Mouse (Mus musculus) intestine, postnatal 0 days (tissue): Measurements from ENCODE around the gene Gm45837. TPM values are rescaled to one million over a fixed set of nuclear protein-coding genes. Genes with fewer than 3 reads are reported as not detected.

Source experiments
- ATAC-seq: fragments of 200-750 bp; cut with Nextera tagmentation; 2 replicates; pipeline ENCODE4 v1.8.0; 2017; ENCODE audit warnings: mild to moderate bottlenecking, moderate TSS enrichment, moderate library complexity
- H3K27ac ChIP-seq: fragments of 300-500 bp; sonication (generic); 2 replicates; pipeline ENCODE4 v1.5.1; 2014; ENCODE audit warnings: mild to moderate bottlenecking, low read depth, low read length, moderate library complexity
- H3K27me3 ChIP-seq: fragments of 300-500 bp; sonication (generic); replicated peaks from 2 replicates; pipeline ENCODE4 v1.6.1; 2014; ENCODE audit warnings: low read length, mixed read lengths; ENCODE audit not compliant: control insufficient read depth, insufficient read depth
- H3K36me3 ChIP-seq: fragments of 300-500 bp; sonication (generic); 2 replicates; pipeline ENCODE4 v1.6.1; 2014; ENCODE audit warnings: mild to moderate bottlenecking, moderate library complexity; ENCODE audit not compliant: control insufficient read depth, insufficient read depth
- H3K4me1 ChIP-seq: fragments of 300-500 bp; sonication (generic); replicated peaks from 2 replicates; pipeline ENCODE4 v1.6.1; 2014; ENCODE audit warnings: antibody characterized with exemption, low read length, mixed read lengths; ENCODE audit not compliant: control insufficient read depth, insufficient read depth
- H3K4me2 ChIP-seq: fragments of 300-500 bp; sonication (generic); replicated peaks from 2 replicates; pipeline ENCODE4 v1.6.1; 2014; ENCODE audit warnings: low read depth, mild to moderate bottlenecking, moderate library complexity
- H3K4me3 ChIP-seq: fragments of 300-500 bp; sonication (generic); 2 replicates; pipeline ENCODE4 v1.5.1; 2014; ENCODE audit warnings: low read depth, low read length
- H3K9ac ChIP-seq: fragments of 300-500 bp; sonication (generic); 2 replicates; pipeline ENCODE4 v1.6.1; 2014; ENCODE audit warnings: mild to moderate bottlenecking, low read depth, low read length
- H3K9me3 ChIP-seq: fragments of 300-500 bp; sonication (generic); 2 replicates; pipeline ENCODE4 v1.6.1; 2016; ENCODE audit warnings: mixed run types; ENCODE audit not compliant: control insufficient read depth
- CTCF ChIP-seq: sonication (generic); IDR thresholded peaks from 2 replicates; pipeline ENCODE4 v1.5.1; 2016; ENCODE audit warnings: low read depth, mild to moderate bottlenecking, control low read depth, antibody characterized with exemption, moderate library complexity
- WGBS: fragments of 180-500 bp; shearing (Covaris S2); extraction: QIAGEN DNeasy Blood & Tissue Kit; methylation state at CpG from one replicate; pipeline ENCODE4 v1.1.7; 2014; 5-methylcytosine and 5-hydroxymethylcytosine counted together
- polyA plus RNA-seq: library from polyadenylated mRNA; unstranded; fragments of >200 nt; fragmentation: Nextera tagmentation; extraction: Ambion mirVana; gene quantifications from 2 replicates; pipeline ENCODE4 v1.2.1, GENCODE M21; 2015

Gene Gm45837
- not detected in 2 replicates for polyA plus RNA-seq

- H3K27ac ChIP-seq: no peak within 1 kb of the TSS
- no peaks in the 10 kb centered on the region for H3K27me3 ChIP-seq
- H3K9ac ChIP-seq: no peak within 1 kb of the TSS
- no peaks in the 10 kb centered on the region; the same call in 1 of the 2 replicates for H3K4me1 ChIP-seq
- no peak within 1 kb of the TSS for H3K4me3 ChIP-seq
- peaks cover 66% of the 10 kb centered on the region for H3K36me3 ChIP-seq
- no peak for TF ChIP-seq CTCF
- no peaks in the 10 kb centered on the region for H3K9me3 ChIP-seq
- 75% methylated on average over 11 of the region's 11 CpGs for WGBS
- H3K4me2 ChIP-seq: no peak within 1 kb of the TSS
- no peak for ATAC-seq
Observed at GRCm38 (mm10) chr7:101410267-101410936, at the start of gene Gm45837. Gm45837 (plus strand) TSS chr7:101410886.

GRCm38 (mm10) chr7:101361021-101361420 is 49.7 kb upstream of the Gm45837 start:
- Histone ChIP-seq H3K27ac (no peak overlapping the region; the same call in 1 of the 2 replicates), H3K27me3 (no peaks in the 10 kb centered on the region), H3K36me3 (no peaks in the 10 kb centered on the region), H3K4me3 (no peak overlapping the region), H3K9me3 (no peaks in the 10 kb centered on the region), H3K4me2 (no peak overlapping the region), H3K4me1 (no peaks in the 10 kb centered on the region), H3K9ac (no peak overlapping the region)
- no peak for TF ChIP-seq CTCF
- ATAC-seq: no peak
- 79% methylated on average over 4 of the region's 4 CpGs for WGBS

- Histone ChIP-seq H3K4me1 (no peaks in the 10 kb centered on the region), H3K9ac (no peak overlapping the region), H3K4me2 (0 out of 2 replicates have a peak overlapping the region, but pooled peaks have one; percentile 0), H3K27ac (no peak overlapping the region), H3K9me3 (no peaks in the 10 kb centered on the region), H3K27me3 (no peaks in the 10 kb centered on the region), H3K4me3 (no peak overlapping the region), H3K36me3 (no peaks in the 10 kb centered on the region)
- no peak for TF ChIP-seq CTCF
- peak; percentile 14; the same call in 1 of the 2 replicates for ATAC-seq
- 35% methylated on average over 4 of the region's 4 CpGs for WGBS
Observed at GRCm38 (mm10) chr7:101361767-101362166, 48.9 kb upstream of the Gm45837 start.

- ATAC-seq: no peak
- no peak overlapping the region for H3K27ac ChIP-seq
- H3K4me1 ChIP-seq: no peaks in the 10 kb centered on the region
- no peak for TF ChIP-seq CTCF
- no peak overlapping the region for H3K4me3 ChIP-seq
- no peaks in the 10 kb centered on the region for H3K27me3 ChIP-seq
- H3K9me3 ChIP-seq: no peaks in the 10 kb centered on the region
- H3K36me3 ChIP-seq: no peaks in the 10 kb centered on the region
- H3K9ac ChIP-seq: no peak overlapping the region
- WGBS: 64% methylated on average over 5 of the region's 5 CpGs
- no peak overlapping the region for H3K4me2 ChIP-seq
Observed at GRCm38 (mm10) chr7:101362791-101363191, 47.9 kb upstream of the Gm45837 start.

GRCm38 (mm10) chr7:101363914-101364313 is 46.8 kb upstream of the Gm45837 start:
- Histone ChIP-seq H3K4me1 (0 out of 2 replicates have a peak, but pooled peaks cover 3% of the 10 kb centered on the region), H3K9me3 (no peaks in the 10 kb centered on the region), H3K27ac (no peak overlapping the region), H3K4me2 (no peak overlapping the region), H3K4me3 (no peak overlapping the region), H3K9ac (no peak overlapping the region), H3K27me3 (no peaks in the 10 kb centered on the region), H3K36me3 (no peaks in the 10 kb centered on the region)
- WGBS: 74% methylated on average over 5 of the region's 5 CpGs
- no peak for ATAC-seq
- no peak for TF ChIP-seq CTCF

- Histone ChIP-seq H3K9me3 (no peaks in the 10 kb centered on the region), H3K9ac (no peak overlapping the region), H3K36me3 (peaks cover 3% of the 10 kb centered on the region; the same call in 1 of the 2 replicates), H3K4me3 (no peak overlapping the region), H3K27me3 (no peaks in the 10 kb centered on the region), H3K4me1 (0 out of 2 replicates have a peak, but pooled peaks cover 3% of the 10 kb centered on the region), H3K27ac (no peak overlapping the region), H3K4me2 (no peak overlapping the region)
- TF ChIP-seq CTCF: peak; percentile 69
- 0 out of 2 replicates have a peak, but pooled peaks have one; percentile 16 for ATAC-seq
- WGBS: 40% methylated on average over 11 of the region's 11 CpGs
Observed at GRCm38 (mm10) chr7:101367901-101368852, 42.5 kb upstream of the Gm45837 start.
